Mouse (Mus musculus) hindbrain, embryonic 12.5 days (tissue): ENCODE data around the gene Gm42417. TPM values are rescaled to one million over a fixed set of nuclear protein-coding genes. Genes with fewer than 3 reads are reported as not detected.

Experiments used
- ATAC-seq: fragments of 200-750 bp; cut with Nextera tagmentation; 2 replicates; pipeline ENCODE4 v1.8.0; 2017; ENCODE audit warnings: moderate TSS enrichment; ENCODE audit not compliant: low FRiP score
- H3K27ac ChIP-seq: fragments of 300-500 bp; sonication (generic); 2 replicates; pipeline ENCODE4 v1.5.1; 2016; ENCODE audit warnings: mild to moderate bottlenecking
- H3K27me3 ChIP-seq: fragments of 300-500 bp; sonication (generic); 2 replicates; pipeline ENCODE4 v1.6.1; 2016; ENCODE audit warnings: mild to moderate bottlenecking
- H3K36me3 ChIP-seq: fragments of 300-500 bp; sonication (generic); 2 replicates; pipeline ENCODE4 v1.6.1; 2016; ENCODE audit warnings: mild to moderate bottlenecking
- H3K4me1 ChIP-seq: fragments of 300-500 bp; sonication (generic); 2 replicates; pipeline ENCODE4 v1.6.1; 2016
- H3K4me2 ChIP-seq: fragments of 300-500 bp; sonication (generic); replicated peaks from 2 replicates; pipeline ENCODE4 v1.6.1; 2016; ENCODE audit warnings: mild to moderate bottlenecking
- H3K4me3 ChIP-seq: fragments of 300-500 bp; sonication (generic); 2 replicates; pipeline ENCODE4 v1.5.1; 2016; ENCODE audit warnings: mild to moderate bottlenecking
- H3K9ac ChIP-seq: fragments of 300-500 bp; sonication (generic); 2 replicates; pipeline ENCODE4 v1.6.1; 2016; ENCODE audit warnings: mild to moderate bottlenecking, moderate library complexity
- H3K9me3 ChIP-seq: fragments of 300-500 bp; sonication (generic); replicated peaks from 2 replicates; pipeline ENCODE4 v1.6.1; 2016; ENCODE audit warnings: mild to moderate bottlenecking
- WGBS: fragments of 180-500 bp; shearing (Covaris S2); methylation state at CpG from one replicate; pipeline ENCODE4 v1.1.7; 2016; 5-methylcytosine and 5-hydroxymethylcytosine counted together
- polyA plus RNA-seq: library from polyadenylated mRNA; unstranded; fragments of >200 nt; fragmentation: Nextera tagmentation; extraction: Ambion mirVana; gene quantifications from 2 replicates; pipeline ENCODE4 v1.2.1, GENCODE M21; 2016

Gene Gm42417
- polyA plus RNA-seq: not detected in 2 replicates

DNA sequence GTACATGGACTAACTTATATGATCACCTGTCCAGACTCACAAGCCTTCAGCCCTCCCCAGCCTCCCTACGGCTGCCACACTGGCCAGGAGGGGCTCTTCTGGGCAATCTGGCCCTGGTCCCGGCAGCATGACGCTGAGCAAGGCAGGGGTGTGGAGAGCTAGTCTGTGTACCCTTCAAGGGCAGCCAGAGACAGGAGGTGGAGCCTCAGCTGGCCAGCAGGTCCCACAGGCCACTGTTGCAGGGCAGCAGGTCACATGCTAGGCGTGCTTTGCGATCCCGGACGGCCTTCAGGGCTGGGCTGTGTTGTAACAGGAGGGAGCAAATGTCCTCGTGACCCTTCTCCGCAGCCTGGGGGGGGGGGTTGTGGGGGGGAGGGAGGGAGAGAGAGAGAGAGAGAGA lies at the start of gene Gm42417:
TSS of gene Gm42417 (minus strand) at position 244 of the 400 bp plus-strand sequence.
- no peaks in the 10 kb centered on the region for H3K27me3 ChIP-seq
- H3K9me3 ChIP-seq: no peaks in the 10 kb centered on the region
- 48% methylated on average over 9 of the region's 9 CpGs for WGBS
- peaks cover 33% of the 10 kb centered on the region for H3K36me3 ChIP-seq
- no peak within 1 kb of the TSS for H3K9ac ChIP-seq
- H3K27ac ChIP-seq: no peak within 1 kb of the TSS
- no peak within 1 kb of the TSS for H3K4me2 ChIP-seq
- no peaks in the 10 kb centered on the region for H3K4me1 ChIP-seq
- no peak within 1 kb of the TSS for H3K4me3 ChIP-seq
- ATAC-seq: no peak

DNA sequence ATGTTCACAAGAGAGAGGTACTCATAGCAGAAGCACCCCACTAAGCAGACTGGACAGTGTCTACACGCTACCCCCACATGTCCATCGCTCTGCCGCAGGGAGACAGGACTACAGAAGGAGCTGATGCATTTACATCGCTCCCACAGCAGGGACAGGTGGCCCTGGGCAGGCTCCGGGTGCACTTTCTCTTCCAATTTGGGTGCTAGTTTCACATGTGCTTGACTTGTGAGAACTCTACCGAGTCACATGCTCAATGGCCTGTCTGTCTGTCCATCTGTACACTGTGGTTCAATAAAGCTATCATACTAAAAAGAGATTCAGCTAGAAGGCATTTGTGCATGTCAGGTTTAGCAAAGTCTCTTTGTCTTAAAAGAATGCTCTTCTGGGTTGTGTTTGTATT lies 48.6 kb upstream of the Gm42417 start:
- Histone ChIP-seq H3K36me3 (no peaks in the 10 kb centered on the region), H3K4me2 (no peak overlapping the region), H3K9me3 (no peaks in the 10 kb centered on the region), H3K27ac (no peak overlapping the region), H3K9ac (no peak overlapping the region), H3K4me3 (no peak overlapping the region), H3K27me3 (peaks cover 14% of the 10 kb centered on the region), H3K4me1 (peaks cover 25% of the 10 kb centered on the region)
- no peak for ATAC-seq
- WGBS: 91% methylated on average over 6 of the region's 6 CpGs

GRCm38 (mm10) chr1:36586288-36586687 lies 47.1 kb upstream of the Gm42417 start:
- Histone ChIP-seq H3K4me1 (peaks cover 27% of the 10 kb centered on the region), H3K27ac (no peak overlapping the region)
- ATAC-seq: no peak

GRCm38 (mm10) chr1:36583408-36584116 lies 44.3 kb upstream of the Gm42417 start:
- ATAC-seq: no peak
- no peak overlapping the region for H3K4me3 ChIP-seq
- peaks cover 17% of the 10 kb centered on the region for H3K27me3 ChIP-seq
- 81% methylated on average over 8 of the region's 8 CpGs for WGBS
- H3K9me3 ChIP-seq: no peaks in the 10 kb centered on the region
- no peak overlapping the region for H3K4me2 ChIP-seq
- no peaks in the 10 kb centered on the region for H3K36me3 ChIP-seq
- no peak overlapping the region for H3K9ac ChIP-seq
- no peak overlapping the region for H3K27ac ChIP-seq
- peaks cover 26% of the 10 kb centered on the region for H3K4me1 ChIP-seq

More at GRCm38 (mm10) chr1:36586288-36586687, 47.1 kb upstream of the Gm42417 start:
- H3K4me3 ChIP-seq: no peak overlapping the region
- no peak overlapping the region for H3K9ac ChIP-seq
- no peaks in the 10 kb centered on the region for H3K9me3 ChIP-seq
- WGBS: 38% methylated on average over 4 of the region's 4 CpGs
- peaks cover 17% of the 10 kb centered on the region for H3K27me3 ChIP-seq
- no peak overlapping the region for H3K4me2 ChIP-seq
- no peaks in the 10 kb centered on the region for H3K36me3 ChIP-seq

GRCm38 (mm10) chr1:36582211-36582610 lies 43.0 kb upstream of the Gm42417 start:
- no peaks in the 10 kb centered on the region for H3K9me3 ChIP-seq
- no peak overlapping the region for H3K27ac ChIP-seq
- no peak overlapping the region for H3K4me3 ChIP-seq
- peaks cover 21% of the 10 kb centered on the region for H3K4me1 ChIP-seq
- H3K4me2 ChIP-seq: no peak overlapping the region
- ATAC-seq: no peak
- peaks cover 27% of the 10 kb centered on the region for H3K27me3 ChIP-seq
- no peaks in the 10 kb centered on the region for H3K36me3 ChIP-seq
- 72% methylated on average over 8 of the region's 8 CpGs for WGBS
- H3K9ac ChIP-seq: no peak overlapping the region

DNA sequence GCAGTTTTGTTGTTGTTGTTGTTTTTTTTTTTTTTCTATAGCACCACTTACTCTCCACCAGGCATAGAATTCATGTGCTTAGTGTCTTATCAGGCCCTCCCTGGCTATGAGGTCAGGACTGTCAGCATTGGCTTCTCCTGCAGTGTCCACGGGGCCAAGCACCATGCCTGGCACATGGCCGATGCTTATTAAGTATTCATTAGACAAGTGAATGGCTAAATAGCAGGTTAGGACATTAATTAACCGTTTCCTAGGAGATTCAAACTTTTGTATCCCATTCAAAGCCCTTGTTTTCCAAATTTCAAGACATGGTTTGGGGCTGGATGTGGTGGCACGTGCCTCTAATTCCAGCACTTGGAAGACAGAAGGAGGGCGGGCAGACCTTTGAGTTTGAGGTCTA lies 42.0 kb upstream of the Gm42417 start:
- no peak overlapping the region for H3K4me3 ChIP-seq
- no peaks in the 10 kb centered on the region for H3K36me3 ChIP-seq
- H3K4me2 ChIP-seq: no peak overlapping the region
- no peak overlapping the region for H3K9ac ChIP-seq
- peaks cover 25% of the 10 kb centered on the region for H3K4me1 ChIP-seq
- H3K27me3 ChIP-seq: peaks cover 30% of the 10 kb centered on the region
- H3K27ac ChIP-seq: no peak overlapping the region; the same call in 1 of the 2 replicates
- whole genome bisulfite sequencing: 54% methylated on average over 5 of the region's 5 CpGs
- H3K9me3 ChIP-seq: no peaks in the 10 kb centered on the region
- ATAC-seq: no peak

GRCm38 (mm10) chr1:36580384-36581207 lies 41.4 kb upstream of the Gm42417 start:
- H3K27me3 ChIP-seq: peaks cover 30% of the 10 kb centered on the region
- H3K4me1 ChIP-seq: peaks cover 25% of the 10 kb centered on the region
- ATAC-seq: peak; percentile 87
- no peaks in the 10 kb centered on the region for H3K9me3 ChIP-seq
- peak overlapping the region; percentile 41 for H3K4me2 ChIP-seq
- WGBS: 2% methylated on average over 17 of the region's 17 CpGs
- H3K4me3 ChIP-seq: peak overlapping the region; percentile 10; the same call in 1 of the 2 replicates
- H3K9ac ChIP-seq: peak overlapping the region; percentile 41; the same call in 1 of the 2 replicates
- H3K27ac ChIP-seq: peak overlapping the region; percentile 89
- H3K36me3 ChIP-seq: no peaks in the 10 kb centered on the region

DNA sequence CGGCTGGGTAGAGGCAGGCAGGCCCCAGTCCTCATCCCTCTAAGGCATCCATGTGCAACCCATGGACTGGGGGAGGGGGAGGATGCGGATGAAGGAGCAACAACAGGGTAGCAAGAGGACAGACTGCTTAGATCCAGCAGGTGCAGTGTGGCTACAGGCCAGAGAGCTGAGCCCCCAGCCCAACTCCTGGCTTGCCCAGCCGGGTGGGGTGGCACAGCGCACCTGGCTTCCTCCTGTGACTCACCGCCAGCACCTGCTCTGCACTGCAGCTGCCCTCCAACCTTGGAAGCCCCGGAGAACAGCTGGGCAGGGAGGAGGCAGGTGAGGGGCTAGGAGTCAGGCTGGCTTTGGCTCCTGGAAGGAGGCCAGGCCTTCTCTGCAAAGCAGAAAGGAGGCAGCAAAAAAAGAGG lies 40.8 kb upstream of the Gm42417 start:
- Histone ChIP-seq H3K4me1 (peaks cover 25% of the 10 kb centered on the region), H3K36me3 (no peaks in the 10 kb centered on the region), H3K27ac (peak overlapping the region; percentile 89), H3K9ac (peak overlapping the region; percentile 41), H3K9me3 (no peaks in the 10 kb centered on the region), H3K27me3 (peaks cover 30% of the 10 kb centered on the region), H3K4me3 (peak overlapping the region; percentile 10; the same call in 1 of the 2 replicates), H3K4me2 (peak overlapping the region; percentile 41)
- WGBS: 18% methylated on average over 6 of the region's 6 CpGs
- peak; percentile 46 for ATAC-seq

- no peaks in the 10 kb centered on the region for H3K9me3 ChIP-seq
- H3K4me2 ChIP-seq: no peak overlapping the region
- H3K27ac ChIP-seq: no peak overlapping the region
- WGBS: 75% methylated on average over 6 of the region's 6 CpGs
- H3K4me1 ChIP-seq: peaks cover 32% of the 10 kb centered on the region
- H3K9ac ChIP-seq: no peak overlapping the region
- ATAC-seq: no peak
- H3K4me3 ChIP-seq: no peak overlapping the region
- H3K36me3 ChIP-seq: no peaks in the 10 kb centered on the region
- peaks cover 15% of the 10 kb centered on the region for H3K27me3 ChIP-seq
Measured at GRCm38 (mm10) chr1:36576991-36577675, 37.9 kb upstream of the Gm42417 start.

- Histone ChIP-seq H3K27me3 (peaks cover 13% of the 10 kb centered on the region), H3K4me3 (no peak overlapping the region), H3K9ac (no peak overlapping the region), H3K36me3 (no peaks in the 10 kb centered on the region), H3K4me1 (peaks cover 20% of the 10 kb centered on the region), H3K4me2 (no peak overlapping the region), H3K9me3 (no peaks in the 10 kb centered on the region), H3K27ac (no peak overlapping the region)
- 62% methylated on average over 6 of the region's 6 CpGs for WGBS
- no peak for ATAC-seq
Measured at GRCm38 (mm10) chr1:36575347-36575746, 36.1 kb upstream of the Gm42417 start.

GRCm38 (mm10) chr1:36574196-36574955 lies 35.1 kb upstream of the Gm42417 start:
- Histone ChIP-seq H3K9ac (no peak overlapping the region), H3K9me3 (no peaks in the 10 kb centered on the region), H3K4me3 (no peak overlapping the region), H3K4me1 (peaks cover 15% of the 10 kb centered on the region), H3K27ac (no peak overlapping the region), H3K27me3 (peaks cover 13% of the 10 kb centered on the region), H3K4me2 (no peak overlapping the region), H3K36me3 (no peaks in the 10 kb centered on the region)
- no peak for ATAC-seq
- WGBS: 77% methylated on average over 5 of the region's 5 CpGs
